Mouse (Mus musculus) erythroid progenitor cell, adult 5-6 weeks (primary cell): ENCODE results near the gene Ppp1r1a. TPM values are rescaled to one million over a fixed set of nuclear protein-coding genes. Genes with fewer than 3 reads are reported as not detected.

Experiments used
- total RNA-seq, 2 experiments: library from RNA; stranded (forward) in 1 of 2; stranded (reverse) in 1 of 2; fragments of 150-400 nt in 1 of 2; fragments of 186-747, 209-891 nt in 1 of 2; gene quantifications; 2 replicates each; pipeline versions ENCODE4 v1.2.3 to v1.2.4; 2015 to 2017; ENCODE audit warnings: low replicate concordance in 2 of 2

Gene Ppp1r1a
- total RNA-seq, 2 experiments from 2014 or later = not detected

Other genes with a start within 250 kb of the Ppp1r1a start
- 0.72 TPM in 1 of 2 replicates, not detected in the other for gene Gpr84, start 227.4 kb downstream of the Ppp1r1a start, total RNA-seq (2015; ENCODE audit: low replicate concordance)
- gene Gpr84, start 227.4 kb downstream of the Ppp1r1a start, total RNA-seq (2017; ENCODE audit: low replicate concordance) = 3.9 TPM in 1 of 2 replicates, not detected in the other
- gene Zfp385a, start 197.9 kb downstream of the Ppp1r1a start, total RNA-seq (2015; ENCODE audit: low replicate concordance) = 4.2 and 6.5 TPM in 2 replicates
- 0.30 and 0.77 TPM in 2 replicates for gene Zfp385a, start 197.9 kb downstream of the Ppp1r1a start, total RNA-seq (2017; ENCODE audit: low replicate concordance)
- 2.2 and 5.0 TPM in 2 replicates for gene Itga5, start 171.2 kb downstream of the Ppp1r1a start, total RNA-seq (2015; ENCODE audit: low replicate concordance)
- gene Itga5, start 171.2 kb downstream of the Ppp1r1a start, total RNA-seq (2017; ENCODE audit: low replicate concordance) = 0.15 and 0.39 TPM in 2 replicates
- gene Gtsf1, start 107.5 kb downstream of the Ppp1r1a start, total RNA-seq (2015; ENCODE audit: low replicate concordance) = not detected in 2 replicates
- not detected in 2 replicates for gene Gtsf1, start 107.5 kb downstream of the Ppp1r1a start, total RNA-seq (2017; ENCODE audit: low replicate concordance)
- not detected in 2 replicates for gene Gtsf2, start 89.5 kb downstream of the Ppp1r1a start, total RNA-seq (2015; ENCODE audit: low replicate concordance)
- not detected in 2 replicates for gene Gtsf2, start 89.5 kb downstream of the Ppp1r1a start, total RNA-seq (2017; ENCODE audit: low replicate concordance)
- gene Nckap1l, start 84.2 kb downstream of the Ppp1r1a start, total RNA-seq (2015; ENCODE audit: low replicate concordance) = 22.2 and 30.6 TPM in 2 replicates
- gene Nckap1l, start 84.2 kb downstream of the Ppp1r1a start, total RNA-seq (2017; ENCODE audit: low replicate concordance) = 12.6 and 13.2 TPM in 2 replicates
- 1.1 and 13.8 TPM in 2 replicates for gene Pde1b, start 35.0 kb downstream of the Ppp1r1a start, total RNA-seq (2015; ENCODE audit: low replicate concordance)
- 1.2 and 2.2 TPM in 2 replicates for gene Pde1b, start 35.0 kb downstream of the Ppp1r1a start, total RNA-seq (2017; ENCODE audit: low replicate concordance)
- gene Glycam1, start 27.1 kb upstream of the Ppp1r1a start, total RNA-seq (2015; ENCODE audit: low replicate concordance) = not detected in 2 replicates
- not detected in 2 replicates for gene Glycam1, start 27.1 kb upstream of the Ppp1r1a start, total RNA-seq (2017; ENCODE audit: low replicate concordance)
- not detected in 2 replicates for gene Mucl1, start 217.5 kb upstream of the Ppp1r1a start, total RNA-seq (2015; ENCODE audit: low replicate concordance)
- not detected in 2 replicates for gene Mucl1, start 217.5 kb upstream of the Ppp1r1a start, total RNA-seq (2017; ENCODE audit: low replicate concordance)